Mouse (Mus musculus) G1E-ER4 (cell line): ENCODE results near the gene Cnep1r1. TPM values are rescaled to one million over a fixed set of nuclear protein-coding genes. Genes with fewer than 3 reads are reported as not detected.

Experiments
- GATA1 ChIP-seq: IDR thresholded peaks from one replicate; pipeline ENCODE4 v1.8.0; 2012; ENCODE audit warnings: low read length, inconsistent platforms
- polyA plus RNA-seq: library from polyadenylated mRNA; stranded (reverse); fragments of >175 nt; gene quantifications from 2 replicates; pipeline ENCODE4 v1.2.3, GENCODE M21; 2012

The Cnep1r1 gene
- 14.3 and 16.9 TPM in 2 replicates for polyA plus RNA-seq

DNA sequence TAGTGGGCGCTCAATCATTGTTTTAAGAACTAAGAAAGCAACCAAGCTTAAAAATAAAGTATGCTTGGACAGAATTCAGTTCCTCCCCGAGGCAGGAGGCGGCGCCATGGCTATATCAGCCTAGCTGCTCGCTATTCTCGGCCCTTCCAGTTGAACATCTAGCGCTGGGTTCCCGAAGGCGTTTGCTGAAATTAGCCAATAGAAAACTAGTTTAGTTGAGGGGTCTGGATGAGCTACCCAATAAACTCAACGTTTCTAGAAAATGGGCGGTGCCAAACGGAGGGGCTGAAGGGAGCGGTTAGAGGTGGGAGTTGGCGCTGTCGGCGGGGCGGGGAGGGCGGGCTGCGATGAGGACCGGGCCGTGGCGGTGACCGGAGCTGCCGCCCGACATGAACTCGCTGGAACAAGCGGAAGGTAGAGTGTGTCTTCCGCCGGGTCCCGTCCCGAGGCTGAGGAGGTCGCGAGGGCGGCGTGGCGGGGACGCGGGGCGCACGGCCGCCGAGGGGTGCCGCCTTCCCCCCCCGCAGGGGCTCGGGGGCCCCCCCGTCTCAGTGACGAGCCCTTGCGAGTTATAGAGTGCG, at the start of gene Cnep1r1:
TSS of gene Cnep1r1 (plus strand) at position 314 of the 581 bp plus-strand sequence.
- TF ChIP-seq GATA1 = no peak

- no peak for TF ChIP-seq GATA1
Observed at GRCm38 (mm10) chr8:88082183-88082582, 36.4 kb upstream of the Cnep1r1 start.

GRCm38 (mm10) chr8:88088006-88088405, 30.6 kb upstream of the Cnep1r1 start:
- TF ChIP-seq GATA1 = no peak

- TF ChIP-seq GATA1 = no peak
Observed at GRCm38 (mm10) chr8:88091661-88092060, 26.9 kb upstream of the Cnep1r1 start.

DNA sequence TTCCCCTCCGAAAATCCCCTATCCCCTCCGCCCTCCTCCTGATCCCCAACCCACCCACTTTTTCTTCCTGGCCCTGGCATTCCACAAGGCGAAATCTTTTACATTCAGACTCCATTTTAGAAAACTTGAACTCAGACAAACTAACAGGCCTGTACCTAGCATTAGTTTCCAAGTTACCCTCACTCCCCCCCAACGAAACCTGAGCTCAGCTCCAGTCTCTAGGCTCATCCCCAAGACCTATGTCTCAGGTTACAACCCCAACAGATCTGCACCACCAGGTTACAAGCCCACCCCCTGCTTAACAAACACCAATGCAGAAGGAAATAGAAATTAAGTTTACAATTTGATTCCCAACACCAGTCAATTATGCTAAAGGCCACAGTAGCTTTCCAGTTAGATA, 25.2 kb upstream of the Cnep1r1 start:
- TF ChIP-seq GATA1 = no peak

DNA sequence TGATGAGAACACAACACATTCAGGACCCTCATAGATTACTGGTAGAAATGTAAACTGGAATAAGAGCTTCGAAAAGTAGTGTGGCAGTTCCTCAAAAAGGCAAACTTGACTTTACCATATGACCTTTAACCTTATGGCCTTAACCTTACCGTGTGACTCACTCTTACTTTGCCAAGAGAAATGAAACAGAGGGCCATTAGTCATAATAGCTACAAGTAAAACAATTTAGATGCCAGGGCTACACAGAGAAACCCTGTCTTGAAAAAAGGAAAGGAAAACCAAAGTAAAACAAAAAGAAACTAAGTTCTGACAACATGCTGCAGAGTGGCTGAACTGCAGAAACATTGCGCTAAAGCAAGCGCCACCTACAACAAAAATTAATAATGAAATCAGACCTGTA, 19.7 kb upstream of the Cnep1r1 start:
- TF ChIP-seq GATA1 = no peak

- TF ChIP-seq GATA1 = no peak
Observed at GRCm38 (mm10) chr8:88099526-88099925, 19.0 kb upstream of the Cnep1r1 start.

GRCm38 (mm10) chr8:88109241-88109640, 9.3 kb upstream of the Cnep1r1 start:
- no peak for TF ChIP-seq GATA1

DNA sequence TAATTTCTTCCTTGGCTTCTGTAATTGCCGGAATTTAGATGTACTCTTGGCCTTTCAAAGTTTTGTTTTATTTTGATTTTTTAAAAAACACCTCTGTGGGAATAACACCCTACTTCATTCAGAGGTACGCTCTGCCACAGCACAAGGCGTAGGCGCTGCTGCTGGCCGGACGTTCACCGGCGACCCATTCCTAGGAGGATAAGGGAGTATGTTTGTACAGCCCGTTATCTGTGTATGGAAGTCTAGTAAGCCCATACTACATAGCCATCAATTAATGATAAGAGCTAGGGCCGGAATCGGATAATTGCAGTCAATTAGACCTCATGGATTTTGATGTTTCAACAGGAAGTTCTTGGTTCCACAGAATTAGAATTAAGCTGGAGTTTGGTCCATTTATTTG, 507 bp downstream of the Cnep1r1 start:
- TF ChIP-seq GATA1 = no peak

DNA sequence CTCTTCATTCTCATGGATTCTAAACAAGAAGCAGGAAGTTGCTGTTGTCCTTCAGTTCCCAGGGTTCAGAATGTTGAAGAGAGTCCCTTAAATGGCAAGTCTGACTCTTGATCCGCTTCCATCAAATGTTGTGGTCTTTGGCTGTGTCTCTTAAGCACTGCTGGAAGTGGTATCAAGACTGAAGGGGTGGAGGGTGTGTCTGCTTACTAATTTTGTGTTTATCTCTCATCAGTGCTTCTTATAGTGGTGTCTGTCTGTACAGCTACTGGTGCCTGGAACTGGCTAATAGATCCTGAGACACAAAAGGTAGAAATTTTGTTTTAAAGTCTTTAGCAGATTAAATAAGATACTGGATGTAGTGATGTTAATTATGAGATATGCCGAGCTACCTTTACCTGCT, 6.3 kb downstream of the Cnep1r1 start:
- TF ChIP-seq GATA1 = no peak

- no peak for TF ChIP-seq GATA1
Observed at GRCm38 (mm10) chr8:88129397-88129796, 10.8 kb downstream of the Cnep1r1 start.

DNA sequence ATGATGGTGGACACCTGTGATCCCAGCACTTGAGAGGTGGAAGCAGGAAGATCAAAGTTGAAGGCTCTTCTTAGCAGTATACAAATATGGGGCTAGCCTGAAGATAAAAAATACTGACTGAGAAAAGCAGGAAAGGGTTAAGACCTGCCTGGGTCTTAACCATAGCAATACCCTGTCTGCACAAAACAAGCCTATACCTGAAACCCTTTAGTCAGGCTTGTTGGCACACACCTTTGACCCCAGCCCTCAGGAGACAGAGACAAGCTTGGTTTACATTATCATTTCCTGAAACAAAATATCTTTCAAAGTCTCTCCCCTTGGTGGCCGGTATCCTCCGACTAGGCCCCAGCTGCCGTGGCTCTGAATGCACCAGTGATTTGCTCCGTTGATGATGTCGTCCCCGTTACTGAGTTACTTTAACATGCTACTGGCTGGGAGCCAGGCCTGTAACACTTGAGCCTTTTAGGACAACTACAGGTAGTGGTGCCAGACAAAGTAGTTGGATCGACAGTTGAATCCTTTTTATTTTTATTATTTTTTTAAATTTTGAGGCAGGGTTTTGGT, 12.3 kb downstream of the Cnep1r1 start:
- no peak for TF ChIP-seq GATA1

DNA sequence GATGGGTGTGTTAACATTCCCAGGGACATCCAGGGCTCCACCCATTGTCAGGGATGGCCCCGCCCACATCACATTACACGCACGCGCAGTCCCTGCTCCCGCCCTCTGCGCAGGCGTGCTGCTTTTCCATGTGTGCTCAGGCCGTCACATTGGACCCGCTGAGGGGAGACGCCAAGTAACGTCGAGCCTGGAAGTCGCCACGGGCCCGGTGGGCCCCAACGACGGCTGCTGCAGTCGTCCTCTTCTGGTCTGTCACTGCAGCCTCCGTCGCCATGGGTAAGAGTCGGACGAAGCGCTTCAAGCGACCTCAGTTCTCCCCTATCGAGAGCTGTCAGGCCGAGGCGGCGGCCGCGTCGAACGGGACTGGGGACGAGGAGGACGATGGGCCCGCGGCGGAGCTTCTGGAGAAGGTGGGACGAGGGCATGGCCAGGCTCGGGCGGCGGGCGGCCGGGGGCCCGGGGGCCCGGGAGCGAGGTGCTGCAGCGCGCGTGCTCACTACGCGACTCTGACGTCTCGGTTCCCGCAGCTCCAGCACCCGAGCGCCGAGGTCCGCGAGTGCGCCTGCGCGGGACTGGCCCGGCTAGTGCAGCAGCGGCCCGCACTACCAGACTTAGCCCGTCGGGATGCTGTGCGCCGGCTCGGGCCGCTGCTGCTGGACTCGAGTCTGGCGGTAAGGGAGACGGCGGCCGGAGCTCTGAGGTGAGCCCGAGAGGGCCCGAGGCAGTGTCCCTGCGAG, 19.3 kb downstream of the Cnep1r1 start, which contains the start of gene Heatr3:
TSS of gene Heatr3 (plus strand) at position 108 of the 737 bp plus-strand sequence.
- no peak for TF ChIP-seq GATA1

- no peak for TF ChIP-seq GATA1
Observed at GRCm38 (mm10) chr8:88139256-88139655, 20.7 kb downstream of the Cnep1r1 start.

DNA sequence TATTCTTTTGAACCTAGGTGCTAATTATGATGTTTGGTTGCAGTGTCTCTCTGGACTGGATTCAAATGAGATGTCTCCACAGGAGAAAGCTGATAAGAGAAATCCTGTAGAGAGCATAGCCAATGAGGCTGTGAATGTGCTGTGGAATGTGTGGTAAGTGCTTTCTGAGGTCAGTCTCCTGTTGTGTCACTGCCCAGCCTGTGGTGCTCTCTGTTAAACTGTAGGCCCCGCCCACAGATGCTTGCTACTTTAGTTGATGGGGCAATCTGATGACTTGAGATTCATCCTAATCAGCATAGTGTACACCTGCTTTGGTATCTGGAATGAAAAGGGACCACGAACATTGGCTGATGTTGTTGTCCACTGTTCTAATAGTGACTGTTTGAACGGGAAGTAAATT, 23.1 kb downstream of the Cnep1r1 start:
- TF ChIP-seq GATA1 = no peak

DNA sequence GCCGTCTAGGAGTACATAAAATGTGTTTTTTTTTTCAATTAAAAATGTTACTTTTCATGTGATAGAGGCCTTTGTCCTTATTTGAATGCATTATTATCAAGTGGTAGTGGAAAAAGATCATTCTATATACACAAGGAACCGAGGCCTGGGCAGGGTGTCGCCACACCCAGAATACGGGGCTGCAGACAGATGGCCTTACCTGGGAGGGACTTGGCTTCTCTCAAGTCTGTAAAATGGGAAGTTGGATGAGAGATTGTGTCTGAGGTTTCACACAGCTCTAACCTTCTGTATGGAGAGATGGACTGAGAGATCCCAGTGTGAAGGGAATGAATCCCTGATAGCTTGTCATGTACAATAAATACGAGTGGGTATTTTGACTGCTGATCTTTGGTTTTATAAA, 25.5 kb downstream of the Cnep1r1 start:
- no peak for TF ChIP-seq GATA1

GRCm38 (mm10) chr8:88150910-88151371, 32.4 kb downstream of the Cnep1r1 start:
- TF ChIP-seq GATA1 = no peak
